Mouse (Mus musculus) heart, adult 9 months (tissue): ENCODE results near the gene Syt16.

Experiments used
- DNase-seq, 2 experiments: peaks; one replicate each; pipeline ENCODE4 v3.0.0; 2022; ENCODE audit warnings: low spot score in 2 of 2

The Syt16 gene

DNA sequence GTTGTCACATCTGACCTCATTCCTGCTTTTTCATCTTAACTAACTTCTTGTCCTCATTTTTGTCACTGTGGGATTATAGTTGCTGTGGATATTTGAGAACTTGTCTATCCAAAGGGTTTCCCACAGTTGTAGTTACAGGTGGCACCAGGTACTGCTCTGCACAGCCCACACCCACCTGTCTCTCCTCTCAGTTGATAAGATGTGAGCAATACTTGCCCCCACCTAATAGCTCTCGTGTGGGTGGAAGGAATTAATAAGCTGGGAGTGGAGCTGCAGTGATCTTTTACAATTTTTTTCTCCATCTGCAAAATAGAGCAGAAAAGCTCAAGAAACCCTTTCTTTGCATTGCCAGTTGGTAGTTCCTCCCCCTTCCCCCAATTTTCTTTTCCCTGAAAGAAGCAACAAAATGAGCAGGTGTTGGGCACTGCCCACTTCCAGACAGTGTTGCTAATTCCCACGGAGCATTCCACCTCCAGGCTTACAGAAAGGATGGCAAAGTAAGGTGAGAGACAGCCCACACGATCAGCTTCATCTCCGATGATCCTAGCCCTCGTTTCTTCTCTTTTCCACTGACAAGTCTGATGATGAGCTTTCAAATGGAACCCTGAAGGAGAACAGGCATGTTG lies 218.8 kb downstream of the Syt16 start:
- no peak for DNase-seq

DNA sequence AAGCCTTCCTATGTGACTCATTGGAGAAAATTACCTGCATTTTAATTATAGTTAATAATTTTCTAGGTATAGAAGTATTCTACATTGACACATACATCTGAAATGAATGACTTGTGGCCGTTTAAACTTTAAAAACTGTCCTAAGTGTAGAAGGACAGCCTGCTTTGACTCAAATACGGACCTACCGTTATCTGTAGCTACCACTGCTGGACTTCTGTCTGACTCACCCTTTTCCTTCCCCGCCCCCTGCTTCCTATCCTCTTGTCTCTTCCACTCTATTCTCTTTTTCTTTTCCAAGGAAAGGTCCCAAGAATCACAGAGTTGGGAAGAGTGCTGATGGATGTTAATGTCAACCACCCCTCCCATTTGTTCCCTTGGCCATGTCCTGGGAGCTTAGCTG lies 222.4 kb downstream of the Syt16 start:
- DNase-seq, result no peak

DNA sequence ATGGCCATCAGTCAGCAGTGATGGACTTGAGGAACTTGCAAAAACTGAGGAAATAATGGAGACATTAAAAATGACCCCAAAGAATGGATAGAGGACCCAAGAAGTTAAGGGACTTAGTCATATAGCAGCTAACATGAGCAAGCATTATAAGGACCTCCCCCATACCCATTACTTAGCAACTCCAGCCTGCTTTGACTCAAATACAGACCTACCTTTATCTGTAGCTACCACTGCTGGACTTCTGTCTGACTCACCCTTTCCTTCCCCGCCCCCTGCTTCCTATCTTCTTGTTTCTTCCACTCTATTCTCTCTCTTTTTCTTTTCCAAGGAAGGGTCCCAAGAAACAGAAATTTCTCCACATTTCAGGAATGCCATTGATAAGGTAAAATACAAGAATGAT lies 223.2 kb downstream of the Syt16 start:
- DNase-seq, result no peak

DNA sequence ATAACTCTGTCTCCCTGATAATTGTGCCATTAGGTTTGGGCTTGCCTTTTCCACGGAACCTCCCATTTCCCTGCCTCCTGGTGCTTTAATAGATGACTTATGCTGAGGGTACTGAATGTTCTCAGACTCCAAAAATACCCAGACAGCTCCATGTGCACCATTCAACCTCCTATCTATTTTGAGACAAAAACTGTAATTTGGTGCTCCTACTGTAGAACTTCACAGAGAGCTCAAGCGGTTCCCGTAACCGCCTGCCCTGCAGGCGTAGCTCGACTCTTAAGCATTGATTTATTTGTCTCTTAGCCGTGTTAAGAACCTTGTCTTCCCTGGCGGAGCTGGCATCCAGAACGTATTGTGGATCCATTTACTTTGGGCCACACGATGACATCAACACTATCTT lies 233.3 kb downstream of the Syt16 start:
- DNase-seq, result no peak

DNA sequence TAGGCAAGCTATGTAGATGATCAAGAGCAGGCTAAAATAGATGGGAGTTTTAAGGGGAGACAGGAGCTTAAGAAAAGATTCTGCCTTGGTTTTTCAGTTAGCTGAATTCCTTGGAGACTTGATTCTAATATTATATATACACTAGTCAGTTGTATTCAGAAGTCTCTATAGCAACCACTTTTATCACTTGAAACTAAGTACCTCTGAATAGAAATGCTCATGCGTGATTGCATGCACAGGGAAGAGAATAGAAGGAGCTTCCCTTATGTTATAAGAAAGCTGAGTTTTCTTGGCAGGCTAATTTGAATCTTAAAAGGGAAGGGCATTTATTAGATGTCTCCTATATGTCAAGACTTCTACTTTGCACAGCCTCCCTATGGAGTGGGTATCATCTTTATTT lies 235.4 kb downstream of the Syt16 start:
- no peak for DNase-seq

DNA sequence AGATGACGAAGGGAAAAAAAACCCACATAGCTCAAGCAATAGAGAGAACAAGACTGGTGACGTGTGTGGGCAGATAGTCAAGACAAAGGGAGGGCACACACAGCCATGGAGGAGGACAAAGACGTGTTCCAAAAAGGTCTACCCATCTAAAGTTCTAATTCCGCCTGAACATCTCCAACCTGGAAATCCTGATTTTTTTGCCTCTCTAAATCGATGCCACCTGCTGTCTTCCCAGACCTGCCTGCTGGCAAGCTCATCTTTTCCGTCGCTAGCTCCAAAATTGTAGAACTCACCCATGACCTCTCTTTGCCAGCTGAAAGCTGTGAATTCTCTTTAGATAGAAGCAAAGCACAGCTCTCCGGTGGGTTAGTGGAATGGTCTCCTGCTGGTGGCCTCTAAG lies 238.7 kb downstream of the Syt16 start:
- no peak for DNase-seq

DNA sequence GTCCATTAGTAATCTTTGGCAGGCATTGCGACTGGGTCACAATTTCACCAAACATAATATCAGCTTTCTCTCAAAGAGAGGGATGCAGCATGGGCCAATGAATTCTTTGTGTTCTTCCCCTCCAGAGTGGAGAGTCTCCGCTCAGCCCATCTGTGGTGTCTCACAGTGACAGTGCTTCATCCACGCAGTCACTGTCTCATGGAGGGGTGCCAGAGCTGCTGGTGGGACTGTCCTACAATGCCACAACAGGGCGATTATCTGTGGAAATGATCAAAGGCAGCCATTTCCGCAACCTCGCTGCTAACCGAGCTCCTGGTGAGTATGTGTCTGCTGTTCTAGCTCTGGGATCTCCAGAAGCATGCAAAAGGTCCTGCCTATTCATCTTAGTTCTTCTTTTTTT lies 240.6 kb downstream of the Syt16 start:
- no peak for DNase-seq

DNA sequence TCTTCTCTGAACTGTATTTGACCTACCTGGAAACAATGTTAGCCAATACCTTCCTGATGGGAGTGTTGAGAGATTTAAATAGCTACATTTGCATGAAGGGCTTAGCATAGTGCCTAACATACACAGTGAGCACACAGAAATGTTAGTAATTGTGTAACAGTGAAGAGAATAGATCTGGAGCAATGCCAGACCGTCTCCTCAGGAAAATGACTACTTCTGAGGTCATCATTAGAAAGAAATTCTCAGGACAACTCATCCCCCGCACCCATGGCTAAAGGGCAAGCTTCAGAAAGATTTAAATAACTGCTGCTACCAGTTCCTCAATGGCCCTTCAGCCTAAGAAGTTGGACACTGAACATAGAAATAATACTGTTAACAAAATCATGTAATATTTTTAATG lies 241.3 kb downstream of the Syt16 start:
- no peak for DNase-seq

DNA sequence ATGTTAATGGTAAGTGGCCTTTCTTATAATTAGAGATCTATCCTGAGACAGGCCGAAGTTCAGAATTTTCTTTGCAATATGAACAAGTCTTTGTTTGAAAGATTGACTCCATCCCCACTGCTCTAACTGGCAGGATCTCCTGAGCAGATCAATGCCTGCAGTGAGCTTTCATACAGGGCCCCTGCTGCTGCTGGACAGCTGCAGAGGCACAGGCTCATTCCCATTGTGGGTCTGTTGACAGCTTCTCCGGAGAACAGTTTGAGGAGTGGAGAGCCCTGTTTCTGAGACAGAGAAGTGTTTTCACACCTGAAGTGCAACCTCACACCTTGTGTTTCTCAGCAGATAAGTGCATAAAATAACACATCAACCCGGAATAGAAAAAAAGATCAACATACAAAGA lies 267.4 kb downstream of the Syt16 start:
- no peak for DNase-seq

DNA sequence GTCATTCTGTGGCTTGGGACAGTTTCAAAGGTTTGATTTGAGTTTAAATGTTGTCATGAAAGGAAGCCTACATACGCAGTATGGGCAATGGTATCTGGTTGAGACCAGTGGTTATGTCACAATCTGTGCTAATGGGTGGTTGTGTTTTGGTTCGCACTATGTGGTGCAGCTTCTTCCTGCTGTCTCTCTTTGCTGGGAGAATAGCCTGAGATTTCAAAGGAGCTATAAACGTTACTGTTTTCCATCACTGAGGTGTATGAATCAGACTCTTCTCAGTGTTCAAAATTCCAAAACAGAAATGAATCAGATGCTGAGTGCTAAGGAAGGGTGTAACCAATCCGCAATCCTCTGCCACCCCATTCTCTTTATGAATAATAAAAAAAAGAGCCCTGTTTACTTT lies 269.6 kb downstream of the Syt16 start:
- DNase-seq, result no peak

DNA sequence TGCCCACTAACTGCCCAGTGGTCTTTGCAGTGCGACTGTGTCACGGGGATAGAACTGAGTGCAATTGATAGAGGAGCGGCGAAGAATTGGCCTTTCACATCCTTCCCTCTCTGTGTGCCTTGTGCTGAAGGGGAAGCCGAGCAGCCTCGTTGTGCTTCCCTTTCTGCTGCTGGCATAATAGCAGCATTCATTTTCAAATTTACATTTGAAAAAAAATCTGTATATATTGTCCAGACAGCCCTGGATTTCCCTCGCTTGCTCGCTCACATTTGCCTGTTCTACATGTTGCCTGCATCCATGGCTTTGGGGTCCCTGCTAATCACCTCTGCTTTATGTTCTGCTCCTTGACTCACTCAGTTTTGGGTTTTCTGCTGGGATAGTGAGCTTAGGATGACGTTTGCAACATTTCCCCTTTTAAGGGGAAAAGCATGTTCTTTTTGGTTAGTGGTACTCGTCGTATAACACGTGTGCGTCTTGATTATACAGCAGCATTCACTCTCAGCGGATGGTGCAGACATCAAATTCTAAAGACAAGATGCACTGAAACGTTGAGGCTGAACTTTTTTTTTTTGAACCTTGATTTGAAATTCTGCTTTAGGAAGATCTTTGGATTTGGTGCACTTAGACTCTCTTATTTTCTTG lies 271.3 kb downstream of the Syt16 start:
- no peak for DNase-seq

DNA sequence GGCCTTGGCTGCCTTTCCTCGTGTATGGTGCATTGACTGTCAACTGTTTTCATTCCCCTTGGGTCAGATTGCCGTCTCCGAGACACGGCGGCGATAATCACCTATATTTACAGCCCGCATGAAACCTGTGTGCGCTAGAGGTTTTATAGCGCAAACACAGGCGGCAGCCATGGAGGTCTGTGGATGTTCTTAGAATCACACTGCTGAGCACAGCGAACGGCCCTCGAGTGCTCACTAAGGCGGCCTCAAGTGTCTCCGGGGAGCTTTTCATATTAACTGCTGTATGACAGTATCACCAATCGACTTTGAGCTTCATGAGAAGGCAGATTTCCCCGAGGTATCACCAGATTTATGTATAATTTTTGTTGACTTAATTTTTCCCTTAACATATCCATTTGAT lies 275.1 kb downstream of the Syt16 start:
- no peak for DNase-seq

DNA sequence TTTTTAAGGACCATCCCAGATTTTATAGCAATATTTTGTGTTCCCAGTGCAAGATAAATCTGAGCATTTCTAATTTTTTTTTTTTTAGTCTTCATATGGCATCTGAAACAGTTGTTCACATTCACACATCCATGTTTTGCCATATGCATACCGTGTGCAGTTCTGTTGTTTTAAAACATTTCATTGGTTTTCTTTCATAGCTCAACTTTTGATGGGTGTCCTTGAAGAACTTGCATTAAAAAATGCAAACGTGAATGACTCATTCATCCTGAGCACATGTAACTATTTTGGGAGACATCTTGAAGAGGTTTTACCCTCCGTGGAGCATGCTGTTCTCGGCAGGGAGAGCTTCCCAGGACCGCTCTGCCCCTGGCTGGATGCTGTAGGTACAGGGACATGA lies 279.8 kb downstream of the Syt16 start:
- no peak for DNase-seq

DNA sequence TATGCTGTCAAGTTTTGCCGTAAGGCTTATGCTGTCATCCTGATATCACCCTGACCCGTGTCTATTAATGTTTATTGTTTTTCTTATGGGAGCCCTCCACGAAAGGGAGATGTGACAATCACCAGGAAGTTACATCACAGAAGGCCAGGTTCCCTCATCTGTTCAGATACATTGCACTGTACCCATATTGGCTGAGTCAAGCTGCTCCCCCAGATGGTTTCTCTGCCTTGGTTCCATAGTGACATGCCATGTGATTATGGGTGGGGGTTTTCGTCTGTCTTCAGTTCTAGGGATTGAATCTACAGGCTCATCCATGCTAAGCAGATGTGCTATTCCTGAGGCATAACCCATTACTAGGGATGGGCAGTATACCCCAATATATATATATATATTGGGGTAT lies 283.9 kb downstream of the Syt16 start:
- no peak for DNase-seq

DNA sequence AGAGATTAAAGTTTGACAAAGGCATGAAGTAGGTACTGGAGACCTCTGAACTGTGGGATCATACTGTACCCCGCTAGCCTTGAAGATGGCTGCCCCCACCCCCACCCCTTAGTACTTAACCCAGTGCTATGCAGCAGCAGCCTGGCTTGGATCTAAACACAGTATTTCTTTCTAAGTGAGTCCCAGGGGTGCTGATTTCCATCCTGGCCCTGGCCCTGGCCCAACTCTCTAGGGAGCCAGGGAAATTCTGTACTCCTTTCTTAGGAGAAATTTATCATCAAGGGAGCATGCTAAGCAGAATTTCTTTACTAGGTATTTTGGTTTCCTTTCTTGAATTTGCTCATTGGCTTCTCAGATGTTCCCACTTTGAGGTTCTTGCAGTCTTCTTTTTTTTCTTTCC lies 285.4 kb downstream of the Syt16 start:
- no peak for DNase-seq

DNA sequence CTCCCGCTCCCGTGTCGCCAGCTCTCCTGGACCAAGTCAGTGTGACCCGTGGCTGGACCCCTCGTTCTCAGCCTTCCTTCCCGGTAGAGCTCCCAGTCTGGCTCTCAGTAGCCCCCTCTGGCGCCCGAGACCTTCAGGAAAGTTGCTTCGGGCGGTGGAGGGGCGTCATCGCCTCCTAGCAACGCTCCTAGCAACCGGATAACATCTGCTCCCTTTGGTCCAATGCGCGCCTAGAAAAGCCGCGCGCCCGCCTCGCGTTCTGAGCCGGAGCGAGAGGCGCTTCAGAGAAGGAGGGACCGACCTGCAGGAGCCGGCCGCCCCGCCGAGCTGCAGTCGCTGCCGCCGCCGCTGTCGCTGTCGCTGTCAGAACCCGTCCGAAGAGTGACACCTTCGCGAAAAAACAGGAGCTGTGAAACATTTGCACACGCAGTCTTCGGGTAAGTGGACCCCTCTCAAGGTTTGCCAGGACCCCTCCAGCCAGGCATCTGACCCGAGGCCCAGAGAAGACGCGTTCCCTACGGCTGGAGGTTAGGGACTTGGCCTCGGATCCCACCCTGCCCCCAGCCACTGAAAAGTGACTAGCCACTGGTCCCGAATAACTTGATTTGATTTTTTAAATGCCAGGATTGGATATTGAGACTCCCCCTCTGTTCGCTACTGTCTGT lies 286.7 kb downstream of the Syt16 start:
- peak; percentile 8 to 13 for DNase-seq

DNA sequence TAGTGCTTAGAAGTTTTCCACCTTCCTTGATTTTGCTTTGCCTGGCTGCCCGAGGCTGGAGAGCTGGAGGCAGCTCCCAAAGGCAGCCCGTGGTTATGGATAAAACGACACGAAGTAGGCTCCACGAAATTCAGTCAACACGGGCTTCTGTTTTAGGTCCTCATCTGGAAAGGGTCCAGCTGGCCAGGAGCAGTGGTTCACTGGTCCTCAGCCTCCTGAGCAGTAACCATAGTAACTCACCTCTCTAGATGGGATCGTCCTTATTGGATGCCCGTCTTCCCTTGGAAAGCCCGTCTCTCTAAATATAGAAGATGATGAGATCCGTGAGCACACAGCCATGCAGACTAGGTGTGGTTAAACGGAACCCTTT lies 287.2 kb downstream of the Syt16 start:
- DNase-seq, result no peak

DNA sequence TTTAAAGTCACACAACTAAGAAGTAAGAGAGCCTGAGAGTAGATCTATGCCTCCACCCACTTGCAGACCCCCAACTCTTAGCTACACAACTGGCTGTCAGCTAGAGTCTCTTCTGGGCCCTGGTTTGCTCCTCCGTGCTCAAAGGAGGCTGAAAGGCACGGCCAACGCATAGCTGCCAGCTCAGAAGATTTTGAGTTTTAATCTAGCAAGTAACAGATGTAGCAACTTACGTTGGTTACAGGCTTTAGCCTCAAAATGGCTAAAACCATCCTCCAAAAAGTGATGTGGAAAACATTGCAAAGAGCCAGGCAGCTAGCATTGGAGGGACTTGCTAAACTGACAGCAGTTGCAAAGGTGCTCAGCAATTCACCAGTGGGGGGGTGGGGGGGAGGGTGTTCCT lies 293.5 kb downstream of the Syt16 start:
- DNase-seq, result no peak

DNA sequence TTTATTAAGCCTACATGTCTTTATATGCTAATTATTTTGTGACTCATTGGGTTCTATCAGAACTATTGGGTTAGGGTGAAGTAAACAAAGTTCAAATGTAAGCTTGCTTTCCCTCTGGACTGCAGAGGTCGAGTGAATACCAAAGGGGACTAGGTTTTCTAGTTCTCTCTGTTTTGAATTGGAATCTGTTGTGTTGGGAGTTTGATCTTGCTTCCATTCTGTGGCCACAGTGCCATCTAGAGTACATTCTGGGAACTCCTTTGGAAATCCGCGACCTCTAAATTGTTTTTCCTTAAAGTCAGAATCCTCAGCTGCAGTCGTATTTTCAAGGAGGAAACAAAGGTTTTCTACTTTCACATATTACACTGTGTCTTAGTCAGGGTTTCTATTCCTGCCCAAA lies 296.2 kb downstream of the Syt16 start:
- DNase-seq, result no peak

DNA sequence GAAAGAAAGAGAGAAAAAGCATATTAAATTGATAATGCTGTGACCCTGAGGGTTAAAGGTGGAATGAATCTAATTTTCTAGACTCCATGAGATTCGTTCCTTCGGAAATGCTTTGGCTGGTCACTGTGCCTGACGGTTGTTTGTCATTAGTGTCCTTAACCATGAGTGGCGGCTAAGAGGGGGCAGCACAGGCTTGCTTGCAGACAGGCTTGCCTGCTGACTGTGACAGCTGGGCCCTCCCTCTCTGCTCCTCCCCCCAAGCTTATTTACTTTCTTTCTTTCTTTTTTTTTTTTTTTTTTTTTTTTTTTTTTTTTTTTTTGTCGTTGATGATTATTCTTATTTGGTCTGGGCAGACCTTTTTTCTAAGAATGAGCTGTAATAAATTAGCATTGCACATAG lies 298.9 kb downstream of the Syt16 start:
- DNase-seq, result no peak

DNA sequence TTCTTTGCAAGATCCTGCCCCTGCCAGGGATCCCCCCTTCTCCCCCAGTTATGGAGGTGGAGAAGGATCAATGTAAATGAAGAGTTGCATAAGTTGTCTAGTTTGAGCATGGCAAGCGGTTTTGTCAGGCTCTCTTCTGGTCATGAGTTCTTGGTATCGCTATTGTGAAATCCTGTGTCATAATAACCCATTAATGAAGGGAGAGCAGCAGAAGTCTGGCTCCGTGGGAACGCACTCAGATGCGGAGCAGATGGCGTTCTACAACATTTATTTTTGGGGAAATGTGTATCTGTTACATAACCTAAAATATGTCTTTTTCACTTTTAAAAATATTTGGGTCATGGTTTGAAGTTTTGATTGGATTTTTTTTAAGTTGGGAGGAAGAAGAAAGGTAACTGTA lies 304.1 kb downstream of the Syt16 start:
- no peak for DNase-seq

DNA sequence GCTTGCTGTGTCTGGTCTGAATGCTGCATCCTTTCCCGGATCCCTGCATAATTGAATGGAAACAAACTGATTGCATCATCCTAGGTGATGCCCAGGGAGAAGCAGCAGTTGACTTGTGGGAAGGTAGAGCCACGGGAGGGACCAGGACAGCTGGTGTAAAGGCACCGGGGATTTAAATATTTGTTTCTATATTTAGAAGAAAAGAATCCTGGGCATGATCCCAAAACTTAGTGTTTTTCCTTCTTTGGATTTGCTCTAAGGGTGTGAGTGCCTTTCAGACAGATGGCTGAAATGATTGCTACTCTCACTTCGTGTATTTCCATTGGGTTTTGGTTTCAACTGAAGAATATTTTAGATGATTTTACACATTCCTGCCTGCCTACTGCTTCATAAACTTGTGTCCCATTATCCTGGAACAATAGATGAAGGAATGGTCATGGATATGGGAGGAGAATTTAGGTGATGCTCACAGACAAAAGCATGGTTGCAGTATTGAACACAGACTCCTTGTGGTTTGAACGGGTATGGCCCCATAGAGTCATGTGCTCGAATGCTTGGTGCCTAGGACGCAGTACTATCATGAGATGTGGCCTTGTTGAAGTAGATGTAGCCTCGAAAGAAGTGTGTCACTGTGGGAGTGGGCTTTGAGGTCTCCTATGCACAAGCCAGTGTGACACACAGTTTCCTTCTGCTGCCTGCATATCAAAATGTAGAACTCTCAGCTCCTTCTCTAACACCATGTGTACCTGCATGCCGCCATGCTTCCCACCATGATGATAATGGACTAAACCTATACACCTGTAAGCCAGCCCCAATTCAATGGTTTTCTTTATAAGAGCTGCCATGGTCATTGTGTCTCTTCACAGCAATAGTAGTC lies 306.2 kb downstream of the Syt16 start:
- no peak for DNase-seq

DNA sequence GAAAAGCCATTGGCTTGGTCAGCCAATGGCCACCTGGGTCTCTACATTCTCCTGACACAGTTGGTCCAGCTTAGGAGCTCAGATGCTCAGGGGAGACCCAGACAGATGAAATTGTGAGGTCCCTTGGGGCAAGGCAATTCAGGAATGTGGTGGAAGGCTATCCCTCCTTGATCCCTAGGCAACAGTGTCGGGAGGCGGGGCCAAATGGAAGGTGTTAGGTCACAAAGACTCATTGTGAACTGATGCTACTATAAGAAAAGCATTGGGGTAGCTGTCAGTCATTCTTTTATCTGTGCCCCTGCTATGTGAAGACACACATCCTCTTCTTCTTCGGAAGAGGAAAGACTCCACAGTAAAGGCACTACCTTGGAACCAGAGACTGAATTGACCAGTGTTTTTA lies 315.1 kb downstream of the Syt16 start:
- DNase-seq, result no peak
